Mouse (Mus musculus): ENCODE data around the gene Ccnl2. TPM values are rescaled to one million over a fixed set of nuclear protein-coding genes. Genes with fewer than 3 reads are reported as not detected.
A peak's percentile ranks its signal among the peaks of the same experiment; 100 is the strongest.

Ccnl2 gene
- polyA plus RNA-seq, 1 experiment, result 86.1 TPM

DNA sequence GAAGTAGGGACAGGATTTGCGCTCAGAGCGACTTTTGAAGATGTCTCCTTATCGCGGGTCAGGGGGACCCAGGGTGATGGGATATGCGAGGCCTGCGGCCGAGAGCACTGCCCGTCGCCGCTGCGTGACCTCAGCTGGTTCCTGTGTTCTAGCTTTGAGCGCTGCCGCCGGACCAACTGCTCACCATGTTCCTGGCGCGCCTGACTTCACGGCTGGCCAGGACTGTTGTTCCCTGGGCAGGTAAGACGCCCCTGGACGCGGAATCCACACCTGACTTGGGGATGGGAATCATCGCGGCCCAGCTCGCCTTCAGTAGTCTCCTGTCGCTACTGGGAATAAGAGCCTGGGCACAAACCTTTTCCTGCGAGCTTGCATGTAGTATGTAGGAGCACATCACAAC is 19.5 kb downstream of the Ccnl2 start:
- Histone ChIP-seq H3K36me3 (ENCODE audit: control insufficient read depth, insufficient read depth, low read length, poor library complexity, severe bottlenecking) (0 out of 2 replicates have a peak, but pooled peaks cover 2% of the 10 kb centered on the region), H3K4me1 (ENCODE audit: control insufficient read depth, insufficient read depth, low read length) (peaks cover 2% of the 10 kb centered on the region), H3K4me3 (ENCODE audit: low read depth, low read length) (peak overlapping the region; percentile 88), H3K27ac (ENCODE audit: insufficient read depth, low read length) (0 out of 2 replicates have a peak overlapping the region, but pooled peaks have one; percentile 20), H3K9ac (ENCODE audit: low read depth, poor library complexity, severe bottlenecking) (peak overlapping the region; percentile 74), H3K9me3 (replicated peaks; ENCODE audit: control insufficient read depth, insufficient read depth, low read length, poor library complexity, severe bottlenecking) (no peaks in the 10 kb centered on the region), H3K27me3 (ENCODE audit: control insufficient read depth, insufficient read depth, low read length, poor library complexity, severe bottlenecking) (no peaks in the 10 kb centered on the region)
- TF ChIP-seq EP300 (IDR thresholded peaks at IDR 0.05; ENCODE audit: insufficient read depth, low read depth, low read length) (no peak), CTCF (IDR thresholded peaks at IDR 0.05; ENCODE audit: low read depth, low read length) (no peak), POLR2A (IDR thresholded peaks at IDR 0.05; ENCODE audit: insufficient read depth, low read length) (no peak)

DNA sequence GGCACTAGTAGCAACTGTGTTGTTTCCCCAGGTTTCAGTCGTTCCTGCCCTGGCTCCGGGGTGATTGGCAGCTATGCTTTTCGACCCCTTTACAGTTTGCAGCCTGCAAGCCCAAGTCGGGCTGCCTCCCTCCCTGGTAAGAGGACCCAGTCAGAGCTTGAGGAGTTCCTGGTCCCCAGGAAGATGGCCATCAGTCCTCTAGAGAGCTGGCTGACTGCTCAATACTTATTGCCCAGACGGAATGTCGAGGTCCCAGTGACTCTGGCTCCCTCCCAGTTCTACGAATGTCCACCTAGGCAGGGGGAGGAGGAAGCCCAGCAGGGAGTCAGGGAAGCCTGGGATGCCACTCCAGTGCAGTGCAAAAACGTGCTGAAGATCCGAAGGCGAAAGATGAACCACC is 20.0 kb downstream of the Ccnl2 start:
- no peak overlapping the region for H3K27ac ChIP-seq (ENCODE audit: insufficient read depth, low read length)
- TF ChIP-seq CTCF (IDR thresholded peaks at IDR 0.05; ENCODE audit: low read depth, low read length) (no peak), POLR2A (IDR thresholded peaks at IDR 0.05; ENCODE audit: insufficient read depth, low read length) (no peak), EP300 (IDR thresholded peaks at IDR 0.05; ENCODE audit: insufficient read depth, low read depth, low read length) (no peak)

DNA sequence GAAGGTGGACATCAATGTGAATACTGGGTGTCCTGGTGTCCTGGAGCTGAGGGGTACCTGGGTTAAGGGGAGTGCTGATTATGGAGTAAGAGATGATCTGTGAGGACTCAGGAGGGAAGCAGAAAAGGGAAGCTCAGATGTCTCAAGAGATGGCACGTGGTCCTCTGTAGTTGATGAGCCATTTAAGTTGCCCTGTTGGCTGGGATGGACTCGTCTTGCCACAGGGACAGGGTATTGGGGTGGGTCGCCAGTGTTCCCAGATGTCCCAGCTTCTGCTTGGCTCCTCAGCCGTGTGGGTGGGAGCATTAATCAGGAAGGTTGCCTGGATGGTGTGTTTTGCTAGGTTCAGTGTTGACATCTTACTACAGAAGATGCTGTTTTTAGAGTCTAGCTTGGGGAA is 20.9 kb downstream of the Ccnl2 start:
- H3K27me3 ChIP-seq (ENCODE audit: control insufficient read depth, insufficient read depth, low read length, poor library complexity, severe bottlenecking), result no peaks in the 10 kb centered on the region
- H3K36me3 ChIP-seq (ENCODE audit: control insufficient read depth, insufficient read depth, low read length, poor library complexity, severe bottlenecking), result 0 out of 2 replicates have a peak, but pooled peaks cover 2% of the 10 kb centered on the region
- H3K9me3 ChIP-seq (replicated peaks; ENCODE audit: control insufficient read depth, insufficient read depth, low read length, poor library complexity, severe bottlenecking), result no peaks in the 10 kb centered on the region
- H3K4me3 ChIP-seq (ENCODE audit: low read depth, low read length), result no peak overlapping the region
- peaks cover 2% of the 10 kb centered on the region for H3K4me1 ChIP-seq (ENCODE audit: control insufficient read depth, insufficient read depth, low read length)
- H3K27ac ChIP-seq (ENCODE audit: insufficient read depth, low read length), result no peak overlapping the region
- no peak overlapping the region for H3K9ac ChIP-seq (ENCODE audit: low read depth, poor library complexity, severe bottlenecking)
- TF ChIP-seq CTCF (IDR thresholded peaks at IDR 0.05; ENCODE audit: low read depth, low read length) (no peak), POLR2A (IDR thresholded peaks at IDR 0.05; ENCODE audit: insufficient read depth, low read length) (no peak), EP300 (IDR thresholded peaks at IDR 0.05; ENCODE audit: insufficient read depth, low read depth, low read length) (no peak)

More for the DNA sequence above, 20.0 kb downstream of the Ccnl2 start:
- peak overlapping the region; percentile 88 for H3K4me3 ChIP-seq (ENCODE audit: low read depth, low read length)
- H3K9ac ChIP-seq (ENCODE audit: low read depth, poor library complexity, severe bottlenecking), result peak overlapping the region; percentile 74
- no peaks in the 10 kb centered on the region for H3K27me3 ChIP-seq (ENCODE audit: control insufficient read depth, insufficient read depth, low read length, poor library complexity, severe bottlenecking)
- no peaks in the 10 kb centered on the region for H3K9me3 ChIP-seq (replicated peaks; ENCODE audit: control insufficient read depth, insufficient read depth, low read length, poor library complexity, severe bottlenecking)
- 0 out of 2 replicates have a peak, but pooled peaks cover 2% of the 10 kb centered on the region for H3K36me3 ChIP-seq (ENCODE audit: control insufficient read depth, insufficient read depth, low read length, poor library complexity, severe bottlenecking)
- peaks cover 2% of the 10 kb centered on the region for H3K4me1 ChIP-seq (ENCODE audit: control insufficient read depth, insufficient read depth, low read length)

DNA sequence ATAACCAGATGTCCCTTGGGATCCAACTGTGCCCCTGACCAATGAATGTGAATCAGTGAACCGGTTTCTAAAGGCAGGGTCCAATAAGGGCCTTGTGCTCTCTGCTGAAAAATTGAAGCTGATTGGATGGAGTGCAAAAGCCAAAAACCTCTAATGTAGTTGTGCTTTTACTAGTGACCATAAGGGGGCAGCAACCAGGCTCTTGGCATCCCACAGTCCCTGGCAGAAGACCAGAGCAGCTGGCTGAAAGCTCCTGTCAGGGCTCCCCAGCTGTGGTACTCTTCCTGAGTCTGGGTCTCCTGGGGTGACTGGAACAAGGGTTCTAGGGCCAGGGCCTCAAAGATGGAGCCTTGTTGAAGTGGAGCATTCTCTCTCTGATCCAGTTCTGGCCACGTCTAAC is 21.5 kb downstream of the Ccnl2 start:
- Histone ChIP-seq H3K27ac (ENCODE audit: insufficient read depth, low read length) (no peak overlapping the region), H3K27me3 (ENCODE audit: control insufficient read depth, insufficient read depth, low read length, poor library complexity, severe bottlenecking) (no peaks in the 10 kb centered on the region), H3K36me3 (ENCODE audit: control insufficient read depth, insufficient read depth, low read length, poor library complexity, severe bottlenecking) (0 out of 2 replicates have a peak, but pooled peaks cover 2% of the 10 kb centered on the region), H3K9ac (ENCODE audit: low read depth, poor library complexity, severe bottlenecking) (no peak overlapping the region), H3K4me3 (ENCODE audit: low read depth, low read length) (no peak overlapping the region), H3K9me3 (replicated peaks; ENCODE audit: control insufficient read depth, insufficient read depth, low read length, poor library complexity, severe bottlenecking) (no peaks in the 10 kb centered on the region), H3K4me1 (ENCODE audit: control insufficient read depth, insufficient read depth, low read length) (peaks cover 2% of the 10 kb centered on the region)
- TF ChIP-seq EP300 (IDR thresholded peaks at IDR 0.05; ENCODE audit: insufficient read depth, low read depth, low read length) (no peak), CTCF (IDR thresholded peaks at IDR 0.05; ENCODE audit: low read depth, low read length) (peak; percentile 67), POLR2A (IDR thresholded peaks at IDR 0.05; ENCODE audit: insufficient read depth, low read length) (no peak)

DNA sequence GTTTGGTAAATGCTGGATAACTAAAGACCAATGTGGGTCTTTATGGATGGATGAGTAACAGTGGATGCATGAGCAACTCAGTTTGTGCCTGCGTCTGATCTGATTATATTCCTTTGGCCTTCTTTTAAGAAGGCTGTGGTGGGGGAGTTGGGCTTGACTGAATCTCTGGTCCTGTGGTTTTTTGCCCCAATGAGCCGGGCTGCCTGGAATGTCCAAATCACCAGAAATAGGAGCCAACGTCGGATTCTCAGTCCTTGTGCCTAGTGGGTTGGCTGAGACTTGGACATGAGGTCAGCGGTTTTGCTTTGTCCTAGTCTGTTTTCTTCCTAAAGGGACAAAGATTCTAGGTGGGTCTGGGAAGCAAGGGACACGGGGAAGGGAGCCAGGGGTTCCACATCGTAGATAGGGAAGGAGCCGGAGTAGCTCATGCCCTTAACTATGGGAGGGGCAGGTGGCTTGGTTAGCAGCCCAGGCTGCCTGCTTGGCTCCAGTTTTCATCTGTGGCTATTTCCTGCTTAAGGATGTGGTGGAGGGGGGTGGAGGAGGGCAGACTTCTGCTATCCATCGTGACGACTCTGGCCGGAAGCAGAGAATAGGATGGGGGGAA is 25.2 kb downstream of the Ccnl2 start:
- no peak for TF ChIP-seq POLR2A (IDR thresholded peaks at IDR 0.05; ENCODE audit: insufficient read depth, low read length)
- no peak for TF ChIP-seq CTCF (IDR thresholded peaks at IDR 0.05; ENCODE audit: low read depth, low read length)
- Histone ChIP-seq H3K27ac (ENCODE audit: insufficient read depth, low read length) (no peak overlapping the region), H3K4me1 (ENCODE audit: control insufficient read depth, insufficient read depth, low read length) (peaks cover 7% of the 10 kb centered on the region)

More for the DNA sequence above, 25.2 kb downstream of the Ccnl2 start:
- Histone ChIP-seq H3K36me3 (ENCODE audit: control insufficient read depth, insufficient read depth, low read length, poor library complexity, severe bottlenecking) (0 out of 2 replicates have a peak, but pooled peaks cover 2% of the 10 kb centered on the region), H3K9me3 (replicated peaks; ENCODE audit: control insufficient read depth, insufficient read depth, low read length, poor library complexity, severe bottlenecking) (no peaks in the 10 kb centered on the region), H3K9ac (ENCODE audit: low read depth, poor library complexity, severe bottlenecking) (no peak overlapping the region), H3K27me3 (ENCODE audit: control insufficient read depth, insufficient read depth, low read length, poor library complexity, severe bottlenecking) (no peaks in the 10 kb centered on the region), H3K4me3 (ENCODE audit: low read depth, low read length) (no peak overlapping the region)
